In the genomic region with DNA sequence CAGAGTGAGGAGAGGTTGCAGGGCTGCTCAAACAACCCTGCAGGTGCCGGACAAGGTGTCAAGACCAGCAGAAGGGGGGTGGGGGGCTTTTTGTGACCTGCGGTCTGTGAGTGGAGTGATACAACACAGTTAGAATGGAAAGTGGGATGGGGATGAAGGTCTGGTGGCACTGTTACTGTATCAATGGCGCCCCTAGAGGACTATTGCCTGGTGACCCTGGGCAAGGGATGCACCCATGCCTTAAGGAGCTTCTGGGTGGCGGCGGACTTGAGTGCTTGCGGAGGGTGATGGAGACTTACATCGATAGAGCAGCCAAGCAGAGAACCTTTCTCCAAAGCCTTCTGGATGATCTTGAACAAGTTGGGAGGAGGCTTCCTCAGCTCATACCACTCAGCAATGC, we compare ENCODE assay signal across 9 mouse cellular contexts. TPM values are rescaled to one million over a fixed set of nuclear protein-coding genes. Genes with fewer than 3 reads are reported as not detected.
DNase-seq lines count a peak whose midpoint lies in the region; ATAC-seq lines count a peak whose summit lies in the region.
"Had no signal": no experiment of that assay in that cellular context is flagged by ENCODE, and none has a peak within 500 bp of the region (broad histone marks: within the 10 kb centered on the region; RNA-seq: fewer than 3 reads in every experiment).

No protein-coding gene starts in this region.

- peaks cover 22% of the 10 kb centered on the region for H3K4me1 ChIP-seq in lung, embryonic 15.5 days
- peaks cover 4% of the 10 kb centered on the region; the same call in 1 of the 2 replicates for H3K4me1 ChIP-seq in hindbrain, embryonic 16.5 days (ENCODE audit: control insufficient read depth, insufficient read depth, low read depth, low read length)

- peak overlapping the region; percentile 56; the same call in 1 of the 2 replicates for H3K27ac ChIP-seq in lung, embryonic 15.5 days
- H3K27ac ChIP-seq in hindbrain, embryonic 16.5 days (ENCODE audit: low read depth, low read length) = peak overlapping the region; percentile 48; the same call in 1 of the 2 replicates
- H3K27ac ChIP-seq: embryonic facial prominence, embryonic 12.5 days had no signal

- peaks cover 54% of the 10 kb centered on the region for H3K36me3 ChIP-seq in lung, embryonic 15.5 days
- H3K36me3 ChIP-seq in hindbrain, embryonic 16.5 days (ENCODE audit: control insufficient read depth, insufficient read depth, low read length) = peaks cover 24% of the 10 kb centered on the region

- ATAC-seq in lung, embryonic 15.5 days (ENCODE audit: borderline replicate concordance, extremely low read depth, low FRiP score, low TSS enrichment) = no peak
- no peak for ATAC-seq in hindbrain, embryonic 16.5 days

- H3K4me2 ChIP-seq in lung, embryonic 15.5 days = no peak overlapping the region
- H3K4me2 ChIP-seq in hindbrain, embryonic 16.5 days (ENCODE audit: low read length) = no peak overlapping the region

- peak; percentile 23 for DNase-seq in embryo, embryonic 10 days (ENCODE audit: low spot score)
- DNase-seq in embryo, embryonic 9.5 days (ENCODE audit: extremely low spot score) = no peak
- no peak for DNase-seq in lung, postnatal 14 days
- peak; percentile 36 for DNase-seq in retina, embryonic 14.5 days (ENCODE audit: low spot score)
- DNase-seq in cerebellum, adult 9-11 months = no peak
- no peak for DNase-seq in B cell, adult 2 months

- no peaks in the 10 kb centered on the region for H3K9me3 ChIP-seq in lung, embryonic 15.5 days
- no peaks in the 10 kb centered on the region for H3K9me3 ChIP-seq in hindbrain, embryonic 16.5 days (ENCODE audit: control insufficient read depth, low read length)
- H3K9me3 ChIP-seq: embryonic facial prominence, embryonic 12.5 days had no signal

- 75% methylated on average over 7 of the region's 7 CpGs for WGBS in lung, embryonic 15.5 days
- WGBS in hindbrain, embryonic 16.5 days = 80% methylated on average over 7 of the region's 7 CpGs

- H3K9ac ChIP-seq in lung, embryonic 15.5 days = no peak overlapping the region
- no peak overlapping the region for H3K9ac ChIP-seq in hindbrain, embryonic 16.5 days (ENCODE audit: low read depth, low read length)
- H3K9ac ChIP-seq: embryonic facial prominence, embryonic 12.5 days had no signal

- no peak overlapping the region for H3K4me3 ChIP-seq in lung, embryonic 15.5 days
- H3K4me3 ChIP-seq in hindbrain, embryonic 16.5 days (ENCODE audit: low read length) = no peak overlapping the region

- H3K27me3 ChIP-seq in lung, embryonic 15.5 days = no peaks in the 10 kb centered on the region
- no peaks in the 10 kb centered on the region for H3K27me3 ChIP-seq in hindbrain, embryonic 16.5 days (replicated peaks; ENCODE audit: control insufficient read depth, insufficient read depth, low read length)
- H3K27me3 ChIP-seq: embryonic facial prominence, embryonic 12.5 days had no signal

RNA-seq across cellular contexts. Expression of a gene that starts 26.8 kb away (rescaled TPM):
- 135 and 136 TPM in 2 replicates for polyA plus RNA-seq in lung, embryonic 15.5 days (2015; fragmentation: Nextera tagmentation; extraction: Ambion mirVana)
- 93.9 and 102 TPM in 2 replicates for polyA plus RNA-seq in hindbrain, embryonic 16.5 days (2015; fragmentation: Nextera tagmentation; extraction: Ambion mirVana)

Comparison
In these comparisons a context has a peak if more than half of its experiments do, and no peak if none do; other contexts are left out.
1. DNase-seq: peak in embryo, embryonic 10 days (single experiment) and retina, embryonic 14.5 days (single experiment); none in embryo, embryonic 9.5 days (single experiment), lung, postnatal 14 days (single experiment), cerebellum, adult 9-11 months (single experiment) and B cell, adult 2 months (0 of 2).